Mouse (Mus musculus) monocyte, adult 2 months (primary cell): ENCODE results near the gene Lingo4.

Experiments
- DNase-seq, 2 experiments: peaks; one replicate each; pipeline ENCODE4 v3.0.0; 2022; ENCODE audit warnings: low spot score in 2 of 2, low read depth in 1 of 2

Lingo4 gene

GRCm38 (mm10) chr3:94387391-94387790 lies 10.9 kb upstream of the Lingo4 start:
- DNase-seq: no peak

- DNase-seq: no peak
Observed at GRCm38 (mm10) chr3:94388047-94388446, 10.3 kb upstream of the Lingo4 start.

- DNase-seq: no peak
Observed at GRCm38 (mm10) chr3:94389420-94389819, 8.9 kb upstream of the Lingo4 start.

GRCm38 (mm10) chr3:94391001-94391400 lies 7.3 kb upstream of the Lingo4 start:
- no peak for DNase-seq

- DNase-seq: no peak
Observed at GRCm38 (mm10) chr3:94392128-94392527, 6.2 kb upstream of the Lingo4 start.

- no peak for DNase-seq
Observed at GRCm38 (mm10) chr3:94393049-94393448, 5.3 kb upstream of the Lingo4 start.

GRCm38 (mm10) chr3:94396336-94396735 lies 2.0 kb upstream of the Lingo4 start:
- DNase-seq: no peak

- DNase-seq: no peak
Observed at GRCm38 (mm10) chr3:94396851-94397250, 1.5 kb upstream of the Lingo4 start.

GRCm38 (mm10) chr3:94398943-94399481 lies 695 bp downstream of the Lingo4 start:
- DNase-seq: no peak

GRCm38 (mm10) chr3:94399663-94400310 lies 1.5 kb downstream of the Lingo4 start:
- no peak for DNase-seq

GRCm38 (mm10) chr3:94402451-94402850 lies 4.1 kb downstream of the Lingo4 start:
- no peak for DNase-seq

- DNase-seq: no peak
Observed at GRCm38 (mm10) chr3:94404366-94405054, 6.2 kb downstream of the Lingo4 start.

GRCm38 (mm10) chr3:94405561-94405960 lies 7.2 kb downstream of the Lingo4 start:
- DNase-seq: no peak

- no peak for DNase-seq
Observed at GRCm38 (mm10) chr3:94412530-94412929, 14.2 kb downstream of the Lingo4 start.

- DNase-seq: peak; percentile 69 to 86
Observed at GRCm38 (mm10) chr3:94413031-94413679, 14.8 kb downstream of the Lingo4 start, which contains the start of gene Tdrkh. Gene Tdrkh (plus strand): TSS chr3:94413273.

- DNase-seq: no peak
Observed at GRCm38 (mm10) chr3:94430980-94431379, 32.7 kb downstream of the Lingo4 start.

GRCm38 (mm10) chr3:94434305-94434704 lies 36.0 kb downstream of the Lingo4 start:
- no peak for DNase-seq

GRCm38 (mm10) chr3:94436420-94436819 lies 38.1 kb downstream of the Lingo4 start:
- no peak for DNase-seq

- no peak for DNase-seq
Observed at GRCm38 (mm10) chr3:94441182-94441581, 42.9 kb downstream of the Lingo4 start.

- peak; percentile 64 to 84 for DNase-seq
Observed at GRCm38 (mm10) chr3:94442951-94443596, 44.8 kb downstream of the Lingo4 start, which contains the start of gene Mrpl9. Gene Mrpl9 (plus strand): TSS chr3:94443318.

- no peak for DNase-seq
Observed at GRCm38 (mm10) chr3:94443597-94443964, 45.3 kb downstream of the Lingo4 start, which contains the start of gene Oaz3. Gene Oaz3 (minus strand): TSS chr3:94443915.
